Mouse (Mus musculus) embryonic facial prominence, embryonic 11.5 days (tissue): Measurements from ENCODE around the gene B4galt1. TPM values are rescaled to one million over a fixed set of nuclear protein-coding genes. Genes with fewer than 3 reads are reported as not detected.

Experiments
- ATAC-seq: fragments of 200-750 bp; cut with Nextera tagmentation; replicated peaks from 2 replicates; pipeline ENCODE4 v1.8.0; 2017; ENCODE audit warnings: low read depth; ENCODE audit not compliant: insufficient number of reproducible peaks, low FRiP score, low TSS enrichment
- DNase-seq: peaks from one replicate; pipeline ENCODE4 v3.0.0-alpha.2; 2015; ENCODE audit warnings: low spot score
- H3K27ac ChIP-seq: fragments of 300-500 bp; sonication (generic); replicated peaks from 2 replicates; pipeline ENCODE4 v1.5.1; 2014; ENCODE audit warnings: mild to moderate bottlenecking, low read depth, low read length, control low read depth
- H3K27me3 ChIP-seq: fragments of 300-500 bp; sonication (generic); 2 replicates; pipeline ENCODE4 v1.6.1; 2014; ENCODE audit warnings: mild to moderate bottlenecking, low read length, moderate library complexity, mixed read lengths; ENCODE audit not compliant: control insufficient read depth, insufficient read depth
- H3K36me3 ChIP-seq: fragments of 300-500 bp; sonication (generic); replicated peaks from 2 replicates; pipeline ENCODE4 v1.6.1; 2014; ENCODE audit warnings: low read depth, mild to moderate bottlenecking, low read length, moderate library complexity, mixed read lengths; ENCODE audit not compliant: control insufficient read depth, insufficient read depth
- H3K4me1 ChIP-seq: fragments of 300-500 bp; sonication (generic); 2 replicates; pipeline ENCODE4 v1.6.1; 2014; ENCODE audit warnings: low read length, mixed read lengths; ENCODE audit not compliant: control insufficient read depth, insufficient read depth
- H3K4me2 ChIP-seq: fragments of 300-500 bp; sonication (generic); 2 replicates; pipeline ENCODE4 v1.6.1; 2014; ENCODE audit warnings: low read depth, mild to moderate bottlenecking, control low read depth, low read length, moderate library complexity
- H3K4me3 ChIP-seq: fragments of 300-500 bp; sonication (generic); 2 replicates; pipeline ENCODE4 v1.5.1; 2014; ENCODE audit warnings: low read depth, low read length, control low read depth
- H3K9ac ChIP-seq: fragments of 300-500 bp; sonication (generic); replicated peaks from 2 replicates; pipeline ENCODE4 v1.6.1; 2014; ENCODE audit warnings: mild to moderate bottlenecking, control low read depth, low read length
- H3K9me3 ChIP-seq: fragments of 300-500 bp; sonication (generic); replicated peaks from 2 replicates; pipeline ENCODE4 v1.6.1; 2016; ENCODE audit warnings: mild to moderate bottlenecking, low read length, inconsistent platforms, mixed read lengths; ENCODE audit not compliant: control insufficient read depth
- WGBS: fragments of 180-500 bp; shearing (Covaris S2); extraction: QIAGEN DNeasy Blood & Tissue Kit; methylation state at CpG from one replicate; pipeline ENCODE4 v1.1.7; 2014; 5-methylcytosine and 5-hydroxymethylcytosine counted together
- polyA plus RNA-seq: library from polyadenylated mRNA; unstranded; fragments of >200 nt; fragmentation: Nextera tagmentation; extraction: Ambion mirVana; gene quantifications from 2 replicates; pipeline ENCODE4 v1.2.1, GENCODE M21; 2014

Gene B4galt1
- polyA plus RNA-seq, 1 experiment from 2014 or later: 28.3 TPM

GRCm38 (mm10) chr4:40868554-40869232 lies 14.9 kb upstream of the B4galt1 start:
- DNase-seq (no peak), ATAC-seq (no peak)
- H3K9ac ChIP-seq: no peak overlapping the region
- no peak overlapping the region for H3K27ac ChIP-seq
- H3K27me3 ChIP-seq: no peaks in the 10 kb centered on the region
- H3K9me3 ChIP-seq: no peaks in the 10 kb centered on the region
- no peaks in the 10 kb centered on the region for H3K36me3 ChIP-seq
- H3K4me1 ChIP-seq: no peaks in the 10 kb centered on the region
- 78% methylated on average over 13 of the region's 13 CpGs for WGBS
- H3K4me3 ChIP-seq: no peak overlapping the region
- no peak overlapping the region for H3K4me2 ChIP-seq

DNA sequence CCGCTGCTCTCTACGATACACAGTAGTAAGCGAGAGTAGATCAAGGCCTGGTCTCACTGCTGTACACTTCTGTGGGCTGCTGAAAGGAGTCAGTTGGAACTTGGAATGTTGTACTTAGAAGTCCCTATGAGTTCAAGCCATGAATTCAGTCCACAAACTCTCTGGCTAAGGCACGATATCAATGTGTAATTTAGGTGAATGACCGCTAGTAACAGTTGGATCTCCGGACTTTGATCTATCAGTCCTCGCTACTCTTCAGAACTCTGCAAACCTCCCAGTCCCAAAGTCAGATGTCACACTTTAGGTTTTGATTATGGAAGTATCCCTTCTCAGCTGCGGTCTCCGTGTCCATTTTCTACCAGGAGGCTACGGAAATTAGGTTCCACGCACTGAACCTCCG lies 10.6 kb upstream of the B4galt1 start:
- Histone ChIP-seq H3K4me2 (no peak overlapping the region), H3K27ac (no peak overlapping the region), H3K9me3 (no peaks in the 10 kb centered on the region), H3K4me3 (no peak overlapping the region), H3K36me3 (no peaks in the 10 kb centered on the region), H3K27me3 (no peaks in the 10 kb centered on the region), H3K9ac (no peak overlapping the region), H3K4me1 (no peaks in the 10 kb centered on the region)
- WGBS: 95% methylated on average over 12 of the region's 12 CpGs
- ATAC-seq (no peak), DNase-seq (no peak)

- Histone ChIP-seq H3K9me3 (no peaks in the 10 kb centered on the region), H3K4me1 (no peaks in the 10 kb centered on the region)
- WGBS: 88% methylated on average over 3 of the region's 3 CpGs
Measured at GRCm38 (mm10) chr4:40863340-40863739, 9.5 kb upstream of the B4galt1 start.

DNA sequence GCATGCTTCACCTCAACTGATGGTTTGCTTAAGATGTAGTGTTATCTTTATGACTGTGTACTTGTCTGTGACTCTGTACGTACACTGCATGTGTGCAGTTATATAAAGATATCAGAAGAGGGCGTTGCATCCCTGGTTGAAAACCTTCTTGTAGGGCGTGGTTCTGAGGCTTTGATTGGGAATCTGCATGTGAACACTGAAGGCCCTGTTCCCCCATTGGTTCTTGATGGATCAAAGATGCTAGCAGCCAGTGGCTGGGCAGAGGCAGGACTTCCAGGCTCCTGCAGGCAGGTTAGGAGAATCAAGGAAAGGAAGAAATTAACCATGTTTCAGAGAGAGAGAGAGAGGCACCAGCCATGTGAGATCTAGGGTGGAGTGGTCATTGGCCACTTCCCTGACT lies 7.3 kb upstream of the B4galt1 start:
- WGBS: 86% methylated on average over 3 of the region's 3 CpGs
- no peak for ATAC-seq

More at GRCm38 (mm10) chr4:40863340-40863739, 9.5 kb upstream of the B4galt1 start:
- Histone ChIP-seq H3K4me2 (no peak overlapping the region), H3K27ac (no peak overlapping the region), H3K4me3 (no peak overlapping the region), H3K36me3 (no peaks in the 10 kb centered on the region), H3K27me3 (no peaks in the 10 kb centered on the region), H3K9ac (no peak overlapping the region)
- ATAC-seq (no peak), DNase-seq (no peak)

DNA sequence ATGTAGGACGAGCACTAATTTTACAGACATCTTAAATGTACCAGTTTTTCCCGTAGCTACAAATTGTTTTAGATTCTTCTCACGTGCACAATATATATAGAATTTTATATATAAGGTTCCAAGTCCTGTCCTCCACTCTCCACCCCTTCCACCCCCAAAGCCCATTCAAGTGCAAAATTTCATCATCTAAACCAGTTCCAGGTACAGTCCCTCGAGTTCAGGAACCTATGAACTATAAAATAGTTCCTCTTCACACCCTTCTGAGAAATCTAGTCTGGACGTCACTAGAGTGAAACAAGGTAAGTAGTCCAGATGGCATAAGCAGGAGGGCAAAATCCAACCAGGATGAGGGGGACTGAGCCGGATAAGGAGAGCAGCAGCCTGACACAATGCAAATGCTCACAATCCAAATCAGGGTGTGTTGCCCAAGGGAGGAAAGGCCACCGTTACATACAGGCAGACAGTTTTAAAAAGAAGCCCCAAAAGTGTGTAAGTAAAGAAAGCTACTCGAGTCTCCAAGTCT lies 4.1 kb upstream of the B4galt1 start:
- no peak for ATAC-seq
- DNase-seq: no peak
- 82% methylated on average over 8 of the region's 8 CpGs for WGBS
- H3K4me1 ChIP-seq: no peaks in the 10 kb centered on the region
- H3K36me3 ChIP-seq: no peaks in the 10 kb centered on the region
- no peaks in the 10 kb centered on the region for H3K9me3 ChIP-seq
- H3K27me3 ChIP-seq: no peaks in the 10 kb centered on the region
- H3K27ac ChIP-seq: no peak overlapping the region
- H3K4me2 ChIP-seq: no peak overlapping the region
- H3K9ac ChIP-seq: no peak overlapping the region
- H3K4me3 ChIP-seq: no peak overlapping the region

More for the DNA sequence above, 7.3 kb upstream of the B4galt1 start:
- H3K36me3 ChIP-seq: no peaks in the 10 kb centered on the region
- DNase-seq: no peak
- no peaks in the 10 kb centered on the region for H3K4me1 ChIP-seq
- no peak overlapping the region for H3K4me2 ChIP-seq
- H3K9ac ChIP-seq: no peak overlapping the region
- H3K27me3 ChIP-seq: no peaks in the 10 kb centered on the region
- H3K9me3 ChIP-seq: no peaks in the 10 kb centered on the region
- no peak overlapping the region for H3K4me3 ChIP-seq
- no peak overlapping the region for H3K27ac ChIP-seq

- WGBS: 72% methylated on average over 6 of the region's 6 CpGs
- DNase-seq (no peak), ATAC-seq (no peak)
Measured at GRCm38 (mm10) chr4:40856571-40856970, 2.8 kb upstream of the B4galt1 start.

DNA sequence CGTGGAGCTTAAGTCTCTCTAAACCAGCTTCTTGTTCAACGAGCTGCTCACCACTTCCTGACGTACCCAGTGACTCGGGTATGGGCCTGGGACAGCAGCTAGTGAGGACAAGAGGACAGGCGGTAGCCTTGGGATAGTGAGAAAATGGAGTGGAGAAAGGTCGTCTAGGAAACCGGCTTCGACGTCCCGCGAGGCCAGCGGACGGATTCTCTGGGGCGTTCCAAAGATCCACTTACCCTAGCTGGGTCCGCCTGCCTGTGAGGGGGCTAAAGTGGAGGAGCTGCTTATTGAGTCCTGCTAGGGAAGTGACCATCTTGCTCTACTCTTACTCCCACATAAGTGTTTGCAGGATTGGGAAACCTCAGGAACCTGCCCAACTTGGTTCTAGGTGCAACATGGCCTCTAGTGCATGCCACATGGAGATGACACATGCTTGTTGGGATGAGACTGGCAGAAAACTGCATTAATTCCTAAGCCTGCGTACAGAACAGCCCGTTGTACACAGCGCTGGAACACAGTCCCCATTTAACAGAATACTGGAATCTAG lies 655 bp upstream of the B4galt1 start:
- WGBS: 15% methylated on average over 18 of the region's 18 CpGs
- H3K27me3 ChIP-seq: no peaks in the 10 kb centered on the region
- no peaks in the 10 kb centered on the region for H3K36me3 ChIP-seq
- H3K4me2 ChIP-seq: peak overlapping the region; percentile 70
- no peaks in the 10 kb centered on the region for H3K9me3 ChIP-seq
- no peaks in the 10 kb centered on the region for H3K4me1 ChIP-seq
- H3K4me3 ChIP-seq: peak overlapping the region; percentile 52
- H3K27ac ChIP-seq: 0 out of 2 replicates have a peak overlapping the region, but pooled peaks have one; percentile 47
- peak overlapping the region; percentile 65 for H3K9ac ChIP-seq
- ATAC-seq: no peak; the same call in 1 of the 2 replicates
- peak; percentile 53 for DNase-seq

More at GRCm38 (mm10) chr4:40856571-40856970, 2.8 kb upstream of the B4galt1 start:
- Histone ChIP-seq H3K36me3 (no peaks in the 10 kb centered on the region), H3K4me1 (no peaks in the 10 kb centered on the region), H3K27me3 (no peaks in the 10 kb centered on the region), H3K4me2 (no peak overlapping the region), H3K9me3 (no peaks in the 10 kb centered on the region), H3K9ac (no peak overlapping the region), H3K27ac (no peak overlapping the region), H3K4me3 (no peak overlapping the region)

DNA sequence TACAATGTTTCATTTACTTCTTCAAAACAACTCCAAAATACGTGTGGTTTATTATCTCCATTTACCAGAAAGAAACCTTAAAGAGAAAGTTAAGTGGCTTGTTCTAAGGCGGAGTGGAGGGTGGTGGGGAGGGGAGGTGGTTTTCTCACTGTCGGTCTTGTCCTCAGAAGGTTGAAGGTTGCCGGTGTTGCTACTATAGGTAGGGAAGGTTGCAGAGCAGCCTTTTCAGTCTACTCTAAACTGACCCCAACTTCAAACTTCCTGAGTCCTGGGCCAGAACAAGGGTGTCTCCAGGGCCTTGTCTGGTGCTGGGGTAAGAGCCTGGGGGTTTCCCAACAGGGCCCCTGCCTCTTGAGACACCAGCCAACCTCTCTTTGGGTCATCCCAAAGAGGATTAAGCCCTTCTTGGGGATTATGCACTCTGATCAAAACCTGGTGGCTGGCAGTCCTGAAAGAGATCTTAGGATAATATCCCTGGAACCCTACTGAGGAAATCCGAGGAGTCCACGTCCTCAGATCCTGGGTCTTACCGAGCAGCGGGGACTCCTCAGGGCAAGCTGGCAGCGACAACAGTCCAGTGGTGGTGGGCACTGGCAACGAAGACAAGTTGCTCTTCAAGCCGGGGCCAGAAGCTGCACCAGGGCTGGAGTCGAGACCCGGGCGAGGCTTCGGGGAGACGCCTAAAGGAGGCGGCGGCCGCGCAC lies 792 bp downstream of the B4galt1 start:
- Histone ChIP-seq H3K9ac (peak overlapping the region; percentile 80), H3K36me3 (no peaks in the 10 kb centered on the region), H3K27ac (peak overlapping the region; percentile 85), H3K4me1 (no peaks in the 10 kb centered on the region), H3K27me3 (no peaks in the 10 kb centered on the region), H3K4me3 (peak overlapping the region; percentile 52), H3K9me3 (no peaks in the 10 kb centered on the region), H3K4me2 (peak overlapping the region; percentile 59)
- under 1% methylated on average over 20 of the region's 20 CpGs for WGBS
- ATAC-seq: no peak
- peak; percentile 62 for DNase-seq
